Mouse (Mus musculus): ENCODE measurements around the gene Gm49721. TPM values are rescaled to one million over a fixed set of nuclear protein-coding genes. Genes with fewer than 3 reads are reported as not detected.

Gene Gm49721
- total RNA-seq (2023), result 1 to 10 TPM; 3.7 to 5.0 TPM

GRCm38 (mm10) chr17:6978287-6979248, at the start of gene Gm49721:
Gm49721 (plus strand) TSS chr17:6978904.

GRCm38 (mm10) chr17:6947984-6948768, 30.5 kb upstream of the Gm49721 start, which contains the start of gene Rsph3b:
Rsph3b (minus strand) TSS chr17:6948682.

GRCm38 (mm10) chr17:6960776-6961175, 17.9 kb upstream of the Gm49721 start, which contains the start of gene Tagap1:
Tagap1 (minus strand) TSS chr17:6961156.

GRCm38 (mm10) chr17:6970334-6970733, 8.4 kb upstream of the Gm49721 start, which contains the start of gene Rnaset2b:
Rnaset2b (plus strand) TSS chr17:6970634.

GRCm38 (mm10) chr17:7025257-7025656, 46.6 kb downstream of the Gm49721 start, which contains the start of gene Gm1604a:
Gm1604a (plus strand) TSS chr17:7025568.

Other genes with a start within 250 kb of the Gm49721 start
- 100 to 1,000 TPM; 249 to 255 TPM for gene Ezr, start 196.1 kb upstream of the Gm49721 start, total RNA-seq (2023)
- gene Rsph3b, start 30.2 kb upstream of the Gm49721 start, total RNA-seq (2023), result 1 to 10 TPM; 8.5 to 9.2 TPM
- gene Tagap1, start 17.7 kb upstream of the Gm49721 start, total RNA-seq (2023), result 10 to 100 TPM; 53.6 to 54.3 TPM
- gene Rnaset2b, start 8.3 kb upstream of the Gm49721 start, total RNA-seq (2023), result 100 to 1,000 TPM; 339 to 384 TPM
- not detected for gene Gm1604a, start 46.7 kb downstream of the Gm49721 start, total RNA-seq (2023)
- gene Rps6ka2, start 191.2 kb downstream of the Gm49721 start, total RNA-seq (2023), result 10 to 100 TPM in 1 of 2 experiments, 1 to 10 TPM in 1; 6.7 to 12.5 TPM

All from T-cell, adult 66 days (primary cell).